Mouse (Mus musculus) thymus, adult 2 months (tissue): ENCODE data around the gene Car11. TPM values are rescaled to one million over a fixed set of nuclear protein-coding genes. Genes with fewer than 3 reads are reported as not detected.

Experiments used
- DNase-seq: peaks from one replicate; pipeline ENCODE4 v3.0.0; 2021
- H3K27ac ChIP-seq: fragments of 200-500 bp; 2 replicates; pipeline ENCODE4 v1.5.1; 2012; ENCODE audit warnings: low read length, control low read depth; ENCODE audit not compliant: control insufficient read depth, insufficient read depth
- H3K27me3 ChIP-seq: fragments of 200-500 bp; 2 replicates; pipeline ENCODE4 v1.6.1; 2012; ENCODE audit warnings: mild to moderate bottlenecking, low read length, moderate library complexity, mixed read lengths; ENCODE audit not compliant: control insufficient read depth, insufficient read depth
- H3K36me3 ChIP-seq: fragments of 200-500 bp; 2 replicates; pipeline ENCODE4 v1.6.1; 2012; ENCODE audit warnings: mild to moderate bottlenecking, low read length, moderate library complexity; ENCODE audit not compliant: control insufficient read depth, insufficient read depth
- H3K4me1 ChIP-seq: fragments of 200-500 bp; replicated peaks from 2 replicates; pipeline ENCODE4 v1.6.1; 2012; ENCODE audit warnings: low read length; ENCODE audit not compliant: control insufficient read depth, insufficient read depth
- H3K4me3 ChIP-seq: fragments of 200-500 bp; 2 replicates; pipeline ENCODE4 v1.5.1; 2012; ENCODE audit warnings: mild to moderate bottlenecking, low read length, control low read depth, moderate library complexity; ENCODE audit not compliant: control insufficient read depth, insufficient read depth
- CTCF ChIP-seq: fragments of 200-500 bp; IDR thresholded peaks from 2 replicates; pipeline ENCODE4 v1.5.1; 2012; ENCODE audit warnings: mild to moderate bottlenecking, control low read depth, low read length, moderate library complexity, borderline replicate concordance; ENCODE audit not compliant: control insufficient read depth, poor library complexity, insufficient read depth; ENCODE audit errors: extremely low read depth
- POLR2A ChIP-seq: fragments of 200-500 bp; IDR thresholded peaks from 2 replicates; pipeline ENCODE4 v1.6.1; 2012; ENCODE audit warnings: mild to moderate bottlenecking, low read length, control low read depth, moderate library complexity; ENCODE audit not compliant: control insufficient read depth, poor library complexity, insufficient read depth; ENCODE audit errors: extremely low read depth
- WGBS: fragments of 180-500 bp; shearing (Covaris S2); methylation state at CpG from one replicate; pipeline ENCODE4 v1.1.7; 2018; 5-methylcytosine and 5-hydroxymethylcytosine counted together
- polyA plus RNA-seq: library from polyadenylated mRNA; depleted of rRNA; stranded (reverse); fragments of >200 nt; gene quantifications from 2 replicates; pipeline ENCODE4 v1.2.3, GENCODE M21; 2012

Gene Car11
- polyA plus RNA-seq, 1 experiment, result 2.7 TPM

- Histone ChIP-seq H3K4me1 (peaks cover 13% of the 10 kb centered on the region), H3K36me3 (peaks cover 19% of the 10 kb centered on the region), H3K4me3 (no peak overlapping the region), H3K27me3 (no peaks in the 10 kb centered on the region), H3K27ac (no peak overlapping the region)
- TF ChIP-seq POLR2A (no peak), CTCF (no peak)
- no peak for DNase-seq
- 91% methylated on average over 13 of the region's 13 CpGs for WGBS
Measured at GRCm38 (mm10) chr7:45722348-45722713, 22.7 kb downstream of the Car11 start.

- DNase-seq, result no peak
- 92% methylated on average over 4 of the region's 4 CpGs for WGBS
- H3K27me3 ChIP-seq, result no peaks in the 10 kb centered on the region
- H3K27ac ChIP-seq, result no peak overlapping the region
- no peak for TF ChIP-seq CTCF
- no peak for TF ChIP-seq POLR2A
- no peak overlapping the region for H3K4me3 ChIP-seq
- peaks cover 13% of the 10 kb centered on the region for H3K4me1 ChIP-seq
- H3K36me3 ChIP-seq, result peaks cover 19% of the 10 kb centered on the region
Measured at GRCm38 (mm10) chr7:45723301-45723700, 23.7 kb downstream of the Car11 start.

GRCm38 (mm10) chr7:45723781-45724180, 24.1 kb downstream of the Car11 start:
- no peak for DNase-seq
- TF ChIP-seq CTCF (no peak), POLR2A (no peak)
- Histone ChIP-seq H3K4me1 (peaks cover 12% of the 10 kb centered on the region), H3K27me3 (no peaks in the 10 kb centered on the region), H3K27ac (no peak overlapping the region), H3K4me3 (no peak overlapping the region), H3K36me3 (peaks cover 19% of the 10 kb centered on the region)
- WGBS, result 97% methylated on average over 14 of the region's 14 CpGs

GRCm38 (mm10) chr7:45725151-45725550, 25.5 kb downstream of the Car11 start:
- no peak overlapping the region for H3K4me3 ChIP-seq
- WGBS, result 94% methylated on average over 9 of the region's 9 CpGs
- peaks cover 8% of the 10 kb centered on the region for H3K36me3 ChIP-seq
- DNase-seq, result no peak
- TF ChIP-seq POLR2A (no peak), CTCF (no peak)
- no peaks in the 10 kb centered on the region for H3K27me3 ChIP-seq
- no peaks in the 10 kb centered on the region for H3K4me1 ChIP-seq
- H3K27ac ChIP-seq, result no peak overlapping the region

- 98% methylated on average over 11 of the region's 11 CpGs for WGBS
- TF ChIP-seq POLR2A (no peak), CTCF (no peak)
- H3K4me1 ChIP-seq, result peaks cover under 1% of the 10 kb centered on the region; the same call in 1 of the 2 replicates
Measured at GRCm38 (mm10) chr7:45725713-45726112, 26.1 kb downstream of the Car11 start, which contains the start of gene Spaca4. Gene Spaca4 (minus strand): TSS chr7:45725813.

GRCm38 (mm10) chr7:45726419-45726818, 26.8 kb downstream of the Car11 start:
- no peaks in the 10 kb centered on the region for H3K27me3 ChIP-seq
- no peak for TF ChIP-seq CTCF
- no peak for TF ChIP-seq POLR2A
- H3K36me3 ChIP-seq, result no peaks in the 10 kb centered on the region
- peaks cover 8% of the 10 kb centered on the region for H3K4me1 ChIP-seq
- no peak for DNase-seq
- no peak overlapping the region for H3K27ac ChIP-seq
- no peak overlapping the region for H3K4me3 ChIP-seq
- WGBS, result 97% methylated on average over 10 of the region's 10 CpGs

More at GRCm38 (mm10) chr7:45725713-45726112, 26.1 kb downstream of the Car11 start, which contains the start of gene Spaca4:
- H3K27me3 ChIP-seq, result no peaks in the 10 kb centered on the region
- no peak within 1 kb of the TSS for H3K27ac ChIP-seq
- H3K4me3 ChIP-seq, result no peak within 1 kb of the TSS
- H3K36me3 ChIP-seq, result peaks cover 4% of the 10 kb centered on the region
- DNase-seq, result no peak

GRCm38 (mm10) chr7:45727625-45728024, 28.0 kb downstream of the Car11 start:
- DNase-seq, result no peak
- no peaks in the 10 kb centered on the region for H3K27me3 ChIP-seq
- H3K36me3 ChIP-seq, result no peaks in the 10 kb centered on the region
- no peak overlapping the region for H3K4me3 ChIP-seq
- H3K4me1 ChIP-seq, result peaks cover 16% of the 10 kb centered on the region
- 89% methylated on average over 3 of the region's 3 CpGs for WGBS
- no peak overlapping the region for H3K27ac ChIP-seq
- TF ChIP-seq CTCF, result no peak
- no peak for TF ChIP-seq POLR2A
